Mouse (Mus musculus): Measurements from ENCODE around the gene Htra1. TPM values are rescaled to one million over a fixed set of nuclear protein-coding genes. Genes with fewer than 3 reads are reported as not detected.

The Htra1 gene
- polyA plus RNA-seq, 1 experiment from 2014 or later = 8.3 TPM

- ATAC-seq (replicated peaks; ENCODE audit: insufficient number of reproducible peaks, low FRiP score, low TSS enrichment, low read depth) = no peak
- Histone ChIP-seq H3K27me3 (ENCODE audit: control insufficient read depth, insufficient read depth, low read length) (no peaks in the 10 kb centered on the region), H3K4me1 (ENCODE audit: control insufficient read depth, insufficient read depth, low read length) (no peaks in the 10 kb centered on the region), H3K27ac (replicated peaks; ENCODE audit: low read depth, low read length) (no peak overlapping the region), H3K36me3 (replicated peaks; ENCODE audit: control insufficient read depth, insufficient read depth, low read depth, low read length) (no peaks in the 10 kb centered on the region), H3K9ac (replicated peaks; ENCODE audit: low read length) (no peak overlapping the region), H3K4me2 (ENCODE audit: low read depth, low read length) (no peak overlapping the region), H3K4me3 (ENCODE audit: low read depth, low read length) (no peak overlapping the region), H3K9me3 (replicated peaks; ENCODE audit: control insufficient read depth, low read length) (no peaks in the 10 kb centered on the region)
- 89% methylated on average over 7 of the region's 7 CpGs for WGBS
- no peak for DNase-seq (ENCODE audit: low spot score)
Measured at GRCm38 (mm10) chr7:130984294-130984693, 48.4 kb downstream of the Htra1 start.

GRCm38 (mm10) chr7:130985193-130985592 is 49.3 kb downstream of the Htra1 start:
- H3K4me2 ChIP-seq (ENCODE audit: low read depth, low read length) = no peak overlapping the region
- no peak overlapping the region for H3K9ac ChIP-seq (replicated peaks; ENCODE audit: low read length)
- no peak overlapping the region for H3K27ac ChIP-seq (replicated peaks; ENCODE audit: low read depth, low read length)
- no peaks in the 10 kb centered on the region for H3K36me3 ChIP-seq (replicated peaks; ENCODE audit: control insufficient read depth, insufficient read depth, low read depth, low read length)
- no peaks in the 10 kb centered on the region for H3K27me3 ChIP-seq (ENCODE audit: control insufficient read depth, insufficient read depth, low read length)
- DNase-seq (ENCODE audit: low spot score) (no peak), ATAC-seq (replicated peaks; ENCODE audit: insufficient number of reproducible peaks, low FRiP score, low TSS enrichment, low read depth) (no peak)
- H3K9me3 ChIP-seq (replicated peaks; ENCODE audit: control insufficient read depth, low read length) = no peaks in the 10 kb centered on the region
- WGBS = 89% methylated on average over 12 of the region's 12 CpGs
- no peak overlapping the region for H3K4me3 ChIP-seq (ENCODE audit: low read depth, low read length)
- H3K4me1 ChIP-seq (ENCODE audit: control insufficient read depth, insufficient read depth, low read length) = no peaks in the 10 kb centered on the region

GRCm38 (mm10) chr7:130985716-130986115 is 49.8 kb downstream of the Htra1 start:
- no peak overlapping the region for H3K27ac ChIP-seq (replicated peaks; ENCODE audit: low read depth, low read length)

GRCm38 (mm10) chr7:130988146-130988545 is 52.2 kb downstream of the Htra1 start:
- ATAC-seq (replicated peaks; ENCODE audit: insufficient number of reproducible peaks, low FRiP score, low TSS enrichment, low read depth) (no peak), DNase-seq (ENCODE audit: low spot score) (no peak)
- no peaks in the 10 kb centered on the region for H3K4me1 ChIP-seq (ENCODE audit: control insufficient read depth, insufficient read depth, low read length)
- H3K4me3 ChIP-seq (ENCODE audit: low read depth, low read length) = no peak overlapping the region
- no peaks in the 10 kb centered on the region for H3K36me3 ChIP-seq (replicated peaks; ENCODE audit: control insufficient read depth, insufficient read depth, low read depth, low read length)
- no peak overlapping the region for H3K27ac ChIP-seq (replicated peaks; ENCODE audit: low read depth, low read length)
- no peak overlapping the region for H3K9ac ChIP-seq (replicated peaks; ENCODE audit: low read length)
- H3K4me2 ChIP-seq (ENCODE audit: low read depth, low read length) = no peak overlapping the region
- no peaks in the 10 kb centered on the region for H3K27me3 ChIP-seq (ENCODE audit: control insufficient read depth, insufficient read depth, low read length)
- H3K9me3 ChIP-seq (replicated peaks; ENCODE audit: control insufficient read depth, low read length) = no peaks in the 10 kb centered on the region
- 81% methylated on average over 5 of the region's 5 CpGs for WGBS

More at GRCm38 (mm10) chr7:130985716-130986115, 49.8 kb downstream of the Htra1 start:
- no peak overlapping the region for H3K4me2 ChIP-seq (ENCODE audit: low read depth, low read length)
- H3K9ac ChIP-seq (replicated peaks; ENCODE audit: low read length) = no peak overlapping the region
- no peaks in the 10 kb centered on the region for H3K4me1 ChIP-seq (ENCODE audit: control insufficient read depth, insufficient read depth, low read length)
- ATAC-seq (replicated peaks; ENCODE audit: insufficient number of reproducible peaks, low FRiP score, low TSS enrichment, low read depth) (no peak), DNase-seq (ENCODE audit: low spot score) (no peak)
- H3K36me3 ChIP-seq (replicated peaks; ENCODE audit: control insufficient read depth, insufficient read depth, low read depth, low read length) = no peaks in the 10 kb centered on the region
- H3K27me3 ChIP-seq (ENCODE audit: control insufficient read depth, insufficient read depth, low read length) = no peaks in the 10 kb centered on the region
- no peak overlapping the region for H3K4me3 ChIP-seq (ENCODE audit: low read depth, low read length)
- no peaks in the 10 kb centered on the region for H3K9me3 ChIP-seq (replicated peaks; ENCODE audit: control insufficient read depth, low read length)
- 79% methylated on average over 3 of the region's 3 CpGs for WGBS

- H3K27ac ChIP-seq (replicated peaks; ENCODE audit: low read depth, low read length) = no peak overlapping the region
- H3K4me1 ChIP-seq (ENCODE audit: control insufficient read depth, insufficient read depth, low read length) = no peaks in the 10 kb centered on the region
- H3K9ac ChIP-seq (replicated peaks; ENCODE audit: low read length) = no peak overlapping the region
- H3K4me2 ChIP-seq (ENCODE audit: low read depth, low read length) = no peak overlapping the region
- no peaks in the 10 kb centered on the region for H3K9me3 ChIP-seq (replicated peaks; ENCODE audit: control insufficient read depth, low read length)
- 66% methylated on average over 3 of the region's 3 CpGs for whole genome bisulfite sequencing
- no peak for DNase-seq (ENCODE audit: low spot score)
- H3K36me3 ChIP-seq (replicated peaks; ENCODE audit: control insufficient read depth, insufficient read depth, low read depth, low read length) = no peaks in the 10 kb centered on the region
- no peaks in the 10 kb centered on the region for H3K27me3 ChIP-seq (ENCODE audit: control insufficient read depth, insufficient read depth, low read length)
- H3K4me3 ChIP-seq (ENCODE audit: low read depth, low read length) = no peak overlapping the region
- ATAC-seq (replicated peaks; ENCODE audit: insufficient number of reproducible peaks, low FRiP score, low TSS enrichment, low read depth) = no peak
Measured at GRCm38 (mm10) chr7:130989371-130989770, 53.5 kb downstream of the Htra1 start.

GRCm38 (mm10) chr7:130991174-130991789 is 55.4 kb downstream of the Htra1 start:
- 89% methylated on average over 13 of the region's 13 CpGs for WGBS
- no peak overlapping the region for H3K4me2 ChIP-seq (ENCODE audit: low read depth, low read length)
- no peak overlapping the region for H3K9ac ChIP-seq (replicated peaks; ENCODE audit: low read length)
- no peak for DNase-seq (ENCODE audit: low spot score)
- no peak overlapping the region for H3K4me3 ChIP-seq (ENCODE audit: low read depth, low read length)
- H3K27ac ChIP-seq (replicated peaks; ENCODE audit: low read depth, low read length) = no peak overlapping the region
- H3K36me3 ChIP-seq (replicated peaks; ENCODE audit: control insufficient read depth, insufficient read depth, low read depth, low read length) = no peaks in the 10 kb centered on the region
- no peaks in the 10 kb centered on the region for H3K4me1 ChIP-seq (ENCODE audit: control insufficient read depth, insufficient read depth, low read length)
- no peaks in the 10 kb centered on the region for H3K9me3 ChIP-seq (replicated peaks; ENCODE audit: control insufficient read depth, low read length)
- ATAC-seq (replicated peaks; ENCODE audit: insufficient number of reproducible peaks, low FRiP score, low TSS enrichment, low read depth) = no peak
- H3K27me3 ChIP-seq (ENCODE audit: control insufficient read depth, insufficient read depth, low read length) = no peaks in the 10 kb centered on the region

GRCm38 (mm10) chr7:130993907-130994306 is 58.0 kb downstream of the Htra1 start:
- DNase-seq (ENCODE audit: low spot score) = peak; percentile 44
- H3K4me2 ChIP-seq (ENCODE audit: low read depth, low read length) = no peak overlapping the region
- H3K27me3 ChIP-seq (ENCODE audit: control insufficient read depth, insufficient read depth, low read length) = no peaks in the 10 kb centered on the region
- ATAC-seq (replicated peaks; ENCODE audit: insufficient number of reproducible peaks, low FRiP score, low TSS enrichment, low read depth) = no peak
- H3K27ac ChIP-seq (replicated peaks; ENCODE audit: low read depth, low read length) = no peak overlapping the region
- H3K4me1 ChIP-seq (ENCODE audit: control insufficient read depth, insufficient read depth, low read length) = no peaks in the 10 kb centered on the region
- H3K36me3 ChIP-seq (replicated peaks; ENCODE audit: control insufficient read depth, insufficient read depth, low read depth, low read length) = no peaks in the 10 kb centered on the region
- 56% methylated on average over 8 of the region's 8 CpGs for WGBS
- no peak overlapping the region for H3K9ac ChIP-seq (replicated peaks; ENCODE audit: low read length)
- H3K4me3 ChIP-seq (ENCODE audit: low read depth, low read length) = no peak overlapping the region
- no peaks in the 10 kb centered on the region for H3K9me3 ChIP-seq (replicated peaks; ENCODE audit: control insufficient read depth, low read length)

GRCm38 (mm10) chr7:131001976-131002726 is 66.2 kb downstream of the Htra1 start:
- Histone ChIP-seq H3K27ac (replicated peaks; ENCODE audit: low read depth, low read length) (no peak overlapping the region), H3K9ac (replicated peaks; ENCODE audit: low read length) (no peak overlapping the region), H3K9me3 (replicated peaks; ENCODE audit: control insufficient read depth, low read length) (no peaks in the 10 kb centered on the region; the same call in 1 of the 2 replicates), H3K4me1 (ENCODE audit: control insufficient read depth, insufficient read depth, low read length) (no peaks in the 10 kb centered on the region), H3K4me2 (ENCODE audit: low read depth, low read length) (no peak overlapping the region), H3K36me3 (replicated peaks; ENCODE audit: control insufficient read depth, insufficient read depth, low read depth, low read length) (no peaks in the 10 kb centered on the region), H3K27me3 (ENCODE audit: control insufficient read depth, insufficient read depth, low read length) (no peaks in the 10 kb centered on the region), H3K4me3 (ENCODE audit: low read depth, low read length) (no peak overlapping the region)
- ATAC-seq (replicated peaks; ENCODE audit: insufficient number of reproducible peaks, low FRiP score, low TSS enrichment, low read depth) (no peak), DNase-seq (ENCODE audit: low spot score) (no peak)
- WGBS = 89% methylated on average over 12 of the region's 12 CpGs
